Mouse (Mus musculus) heart, postnatal 10 days (tissue): ENCODE measurements around the gene Oprm1. TPM values are rescaled to one million over a fixed set of nuclear protein-coding genes. Genes with fewer than 3 reads are reported as not detected.

Experiments used
- DNase-seq, 2 experiments: peaks; one replicate each; pipeline ENCODE4 v3.0.0; 2021
- intact Hi-C: fragments of 180-260 bp; cut with DNase I; formaldehyde crosslinking; loops from one replicate; pipeline ENCODE4 v1.15.1; 2025
- total RNA-seq, 2 experiments: library from RNA; stranded (reverse); gene quantifications; 2 replicates each; pipeline ENCODE4 v1.2.3; 2021

Gene Oprm1
- total RNA-seq, 2 experiments from 2014 or later: not detected

DNA sequence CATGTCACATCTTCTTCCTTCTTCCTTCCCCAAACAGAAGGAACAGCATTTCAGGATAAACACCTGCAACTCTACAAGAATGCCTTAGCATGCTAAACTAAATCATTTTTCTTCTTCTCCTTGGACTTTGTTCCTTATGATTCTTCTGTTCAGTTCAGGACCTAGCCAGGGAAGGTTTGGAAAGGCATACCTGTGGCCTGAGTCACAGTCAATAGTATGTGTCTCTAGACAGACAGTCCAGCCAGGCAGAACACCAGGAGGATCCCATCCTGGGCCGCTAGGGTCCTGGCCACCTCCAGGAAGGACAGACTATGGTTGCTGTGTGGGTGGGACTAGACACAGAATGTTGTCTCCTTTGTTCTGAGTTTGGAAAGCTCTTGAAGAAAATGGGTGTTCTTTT, 266.7 kb downstream of the Oprm1 start:
- no peak for DNase-seq
- intact Hi-C loops: no loop called here

DNA sequence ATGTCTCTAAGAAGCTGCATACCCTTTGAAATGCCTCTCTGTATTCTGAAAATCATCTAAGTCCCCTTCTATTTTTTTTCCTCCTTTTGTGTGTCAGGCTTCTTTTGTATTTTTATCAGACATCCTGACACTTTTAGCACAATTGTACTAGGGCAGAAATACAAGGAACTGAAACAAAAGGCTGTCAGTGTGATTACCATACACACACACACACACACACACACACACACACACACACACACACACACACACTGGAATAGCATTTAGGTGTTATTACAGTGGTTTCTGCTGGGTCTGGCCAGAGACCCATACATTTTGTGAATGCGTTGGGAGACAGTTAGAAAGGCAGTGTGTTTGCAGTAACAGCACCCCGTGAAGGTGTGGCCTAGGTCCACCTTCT, 275.2 kb downstream of the Oprm1 start:
- intact Hi-C loops: no loop called here
- no peak for DNase-seq

DNA sequence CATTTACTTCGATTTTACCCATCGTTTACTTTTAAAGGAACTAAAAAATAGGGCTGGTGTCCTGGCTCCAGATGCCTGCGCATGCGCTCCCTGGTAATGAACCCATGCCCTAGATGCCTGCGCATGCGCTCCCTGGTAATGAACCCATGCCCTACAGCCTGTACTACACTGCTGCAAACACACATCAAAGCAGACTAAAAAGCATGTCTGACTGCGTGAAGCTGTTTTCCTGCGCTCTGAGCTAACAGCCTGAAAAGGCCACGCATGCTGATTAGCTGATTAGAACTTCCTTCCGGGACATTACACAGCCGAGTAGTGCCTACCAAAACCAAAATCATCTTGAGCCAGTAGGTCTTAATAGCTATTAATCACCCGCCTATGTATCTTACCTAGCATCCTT, 277.2 kb downstream of the Oprm1 start:
- intact Hi-C loops: no loop called here
- no peak for DNase-seq

DNA sequence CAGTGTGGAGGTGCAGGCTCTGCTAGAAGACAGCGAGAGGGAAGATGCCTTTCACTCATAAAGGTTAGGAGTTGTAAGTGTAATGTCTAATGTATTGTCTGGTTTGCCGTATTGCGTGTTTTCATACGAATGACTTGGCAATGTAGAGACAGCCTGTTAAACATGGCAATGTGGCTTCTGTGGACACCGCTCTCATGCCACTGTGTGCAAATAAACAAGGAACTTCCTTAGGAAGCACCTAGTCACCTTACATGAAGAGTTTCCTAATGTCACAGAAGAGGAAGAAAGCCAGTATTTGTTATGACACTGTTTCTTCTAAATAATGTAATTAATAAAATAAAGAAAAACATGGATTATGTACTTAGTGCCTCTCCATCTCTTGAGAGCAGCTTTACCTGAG, 278.9 kb downstream of the Oprm1 start:
- DNase-seq: no peak
- intact Hi-C loops: no loop called here

DNA sequence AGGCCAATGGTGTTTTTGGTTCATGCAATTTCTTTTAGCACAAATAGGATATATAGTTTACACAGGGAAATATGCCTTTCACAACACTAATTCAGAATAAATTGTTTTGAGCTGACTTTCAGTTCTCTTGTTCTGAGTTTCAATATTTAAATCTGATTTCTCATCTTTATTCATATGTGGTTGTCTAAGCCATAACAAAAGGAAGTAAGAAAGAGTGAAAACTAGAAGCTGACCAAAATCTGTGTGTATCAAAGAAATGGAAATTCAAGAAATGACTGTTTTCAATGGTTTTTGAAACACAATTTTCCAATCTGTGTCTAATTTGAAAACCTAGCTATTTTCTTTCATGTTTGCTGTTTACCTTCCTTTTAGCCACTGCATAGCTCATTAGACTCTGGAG, 282.7 kb downstream of the Oprm1 start:
- no peak for DNase-seq
- intact Hi-C loops: no loop called here

DNA sequence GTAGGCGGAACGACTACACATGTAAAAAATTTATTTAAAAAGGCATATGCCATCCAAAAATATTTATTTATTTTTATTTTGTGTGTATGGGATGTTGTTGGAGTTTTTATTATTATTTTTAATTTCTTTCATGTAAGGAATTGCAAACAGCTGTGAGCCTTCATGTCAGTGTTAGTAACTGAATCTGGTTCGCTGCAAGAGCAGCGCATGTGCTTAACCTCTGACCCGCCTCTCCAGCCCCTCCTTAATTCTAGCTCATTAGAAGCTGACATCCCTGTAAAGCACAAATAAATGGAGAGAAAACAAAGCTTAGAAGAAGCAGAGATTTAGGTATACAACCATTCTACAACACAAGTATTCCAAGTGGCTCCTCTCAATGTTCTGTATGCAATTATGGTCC, 285.6 kb downstream of the Oprm1 start:
- intact Hi-C loops: no loop called here
- no peak for DNase-seq

DNA sequence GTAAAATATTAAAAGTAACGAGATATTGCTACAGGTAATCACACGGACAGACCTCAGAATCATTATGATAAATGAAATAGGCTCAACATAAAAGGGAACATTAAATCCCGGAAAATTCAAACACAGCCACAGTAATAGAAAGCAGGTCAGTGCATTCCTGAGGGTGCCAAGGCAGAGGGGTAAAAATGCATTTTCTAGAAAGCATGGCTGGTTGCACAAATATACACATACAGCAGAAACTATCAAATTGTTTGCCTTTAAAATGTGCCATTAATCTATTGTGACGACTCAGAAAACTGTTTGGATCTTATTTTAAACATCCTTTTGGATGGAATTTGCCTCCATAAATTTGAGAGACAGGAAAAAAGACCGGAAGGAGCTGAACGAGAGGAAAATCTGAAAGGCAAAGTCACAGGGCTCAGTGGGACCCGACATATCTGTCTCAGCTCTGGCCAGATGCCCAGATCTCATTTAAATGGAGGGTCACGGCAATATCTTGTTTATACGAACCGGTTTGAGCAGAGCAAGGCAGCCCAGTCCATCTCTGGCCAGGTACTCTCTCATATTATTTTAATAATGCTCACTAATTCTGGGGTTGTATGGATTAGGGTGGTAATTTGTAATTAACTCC, 289.1 kb downstream of the Oprm1 start:
- peak; percentile 9 to 23 for DNase-seq
- intact Hi-C loops: no loop called here

DNA sequence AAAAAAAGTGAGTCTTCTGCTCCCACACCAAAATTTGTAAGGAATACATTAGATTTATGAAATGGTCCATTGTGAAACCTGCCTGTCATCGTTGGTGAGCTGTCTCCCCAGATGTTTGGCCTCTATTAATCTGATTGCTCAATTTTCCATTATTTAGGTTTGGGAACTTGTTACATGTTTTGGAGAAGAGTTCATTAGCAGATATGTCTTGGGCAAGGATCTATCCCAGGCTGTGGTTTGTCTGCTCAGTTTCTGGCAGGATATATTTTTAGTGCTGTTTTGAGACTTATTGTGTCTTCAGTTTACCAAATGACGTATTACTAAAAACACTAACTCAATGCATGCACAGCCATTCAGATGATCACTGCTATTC, 289.6 kb downstream of the Oprm1 start:
- no peak for DNase-seq
- intact Hi-C loops: no loop called here

DNA sequence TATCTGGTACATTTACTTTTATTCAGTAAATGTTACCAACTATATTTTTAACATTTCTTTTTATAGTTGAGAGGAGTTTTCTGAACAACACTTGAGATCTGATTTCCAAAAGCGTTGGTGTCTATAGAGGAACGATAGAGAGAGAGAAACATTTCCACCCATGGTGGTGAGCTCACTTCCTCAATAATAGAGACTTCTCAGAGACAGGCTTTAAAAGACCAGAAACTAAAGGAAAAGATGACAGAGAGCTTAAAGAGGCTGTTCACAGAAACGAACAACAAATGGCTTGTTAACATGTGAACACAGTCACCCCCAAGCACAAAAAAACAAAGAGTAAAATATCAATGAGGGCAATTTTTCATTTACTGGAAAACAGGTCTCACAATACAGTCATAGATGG, 291.6 kb downstream of the Oprm1 start:
- intact Hi-C loops: no loop called here
- no peak for DNase-seq

DNA sequence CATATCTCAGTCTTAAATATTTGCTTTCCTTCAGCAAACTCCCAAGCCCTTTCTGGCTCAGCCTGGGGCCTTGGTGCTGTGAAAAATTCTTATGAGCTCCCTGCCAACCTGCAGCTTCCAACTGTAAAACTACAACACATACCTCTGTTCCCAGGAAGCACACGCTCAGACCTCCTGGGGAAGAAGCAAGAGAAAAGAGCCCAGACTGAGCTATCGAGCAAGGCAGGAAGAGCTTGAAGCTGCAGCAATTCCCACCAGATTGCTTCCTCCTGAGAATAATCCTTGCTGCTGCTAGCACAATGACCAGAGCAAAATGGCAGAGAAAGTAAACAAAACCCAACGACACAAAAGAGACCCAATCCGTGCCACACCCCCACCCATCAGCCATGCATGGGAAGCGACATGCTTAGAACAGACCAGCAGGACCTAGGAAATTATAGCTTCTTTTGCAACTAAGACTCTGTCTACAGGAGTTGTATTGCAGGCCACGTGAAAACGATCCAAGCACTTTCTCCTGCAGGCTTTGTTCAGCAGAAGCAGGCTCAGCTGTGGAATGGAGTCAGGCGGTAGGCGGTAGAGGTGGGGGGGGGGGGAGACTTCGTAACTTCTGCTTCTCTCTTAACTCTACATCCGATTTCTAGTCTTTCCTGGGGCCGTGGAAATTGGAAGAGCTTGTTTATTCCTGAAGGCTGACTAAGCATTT, 294.2 kb downstream of the Oprm1 start, which contains the start of gene Ipcef1:
Ipcef1 (minus strand) TSS at position 164 of the 703 bp plus-strand sequence.
- intact Hi-C loops: no loop called here

DNA sequence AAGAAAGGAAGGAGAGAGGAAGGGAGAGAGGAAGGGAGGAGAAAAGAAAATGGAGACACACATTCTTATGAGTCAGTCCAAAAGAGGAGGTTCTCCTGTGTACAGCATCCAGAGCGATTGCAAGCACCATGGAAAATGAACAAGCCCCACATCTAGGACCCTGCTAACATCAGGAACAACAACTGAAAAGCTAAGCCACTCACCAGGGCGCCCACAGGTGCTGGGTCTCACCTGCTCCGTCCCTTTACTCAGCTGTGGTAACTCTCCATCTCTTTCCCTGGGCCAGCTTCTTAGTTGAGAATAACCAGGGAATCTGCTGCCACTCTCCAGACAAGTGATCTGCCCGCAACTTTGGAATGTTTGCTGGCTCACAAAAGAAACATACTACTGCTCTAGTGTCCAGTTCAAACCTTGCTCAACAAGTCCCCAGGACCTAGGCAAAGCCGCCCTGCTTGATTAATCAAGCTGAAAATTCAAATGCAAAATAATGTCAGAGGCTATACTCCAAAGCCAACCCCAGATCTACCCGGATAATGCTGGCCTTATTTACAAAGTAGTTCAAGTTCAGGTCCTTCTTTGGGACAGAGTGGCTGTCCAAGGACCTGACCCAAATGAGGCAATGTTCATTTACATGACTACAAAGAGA, 296.4 kb downstream of the Oprm1 start:
- intact Hi-C loops: no loop called here

More for the DNA sequence above, 294.2 kb downstream of the Oprm1 start, which contains the start of gene Ipcef1:
- peak in 1 of 2 experiments; percentile 6 for DNase-seq

DNA sequence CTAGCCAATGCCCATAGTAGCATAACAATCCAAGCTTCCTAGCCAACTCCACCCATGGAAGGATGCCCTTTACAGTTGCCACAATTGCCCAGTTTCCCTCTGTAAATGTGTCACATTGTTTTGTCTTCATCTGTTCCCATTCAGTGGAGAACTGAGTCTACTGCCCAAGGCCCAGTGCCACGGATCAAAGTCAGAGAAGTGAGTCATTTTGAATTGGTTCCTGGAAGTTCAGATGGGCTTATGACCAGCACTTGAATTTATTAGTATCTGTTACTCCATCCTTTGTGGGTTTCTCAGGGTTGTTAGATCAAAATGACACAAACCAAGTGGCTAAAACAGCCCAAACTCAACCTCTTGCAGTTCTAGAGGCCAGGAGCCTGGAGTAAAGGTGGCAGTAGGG, 299.2 kb downstream of the Oprm1 start:
- DNase-seq: no peak
- intact Hi-C loops: no loop called here

More for the DNA sequence above, 296.4 kb downstream of the Oprm1 start:
- DNase-seq: no peak

DNA sequence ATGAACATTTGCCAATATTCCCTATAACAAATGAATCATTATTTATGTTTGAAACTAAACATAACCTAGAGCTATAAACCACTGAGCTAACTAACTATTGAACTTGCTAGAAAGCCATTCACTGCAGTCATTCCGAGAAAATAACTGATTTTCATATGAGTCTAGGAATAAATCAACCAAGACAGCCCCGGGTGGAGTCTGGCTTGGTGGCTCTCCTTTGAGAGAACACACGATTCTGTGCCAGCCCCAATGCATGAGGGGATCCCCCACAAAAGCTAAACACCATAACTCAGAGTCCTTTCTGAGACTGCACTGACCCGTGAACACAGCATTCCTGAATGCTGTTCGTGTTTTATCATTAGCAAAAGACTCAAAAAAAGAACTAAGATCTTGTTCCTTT, 302.0 kb downstream of the Oprm1 start:
- intact Hi-C loops: no loop called here
- DNase-seq: no peak

DNA sequence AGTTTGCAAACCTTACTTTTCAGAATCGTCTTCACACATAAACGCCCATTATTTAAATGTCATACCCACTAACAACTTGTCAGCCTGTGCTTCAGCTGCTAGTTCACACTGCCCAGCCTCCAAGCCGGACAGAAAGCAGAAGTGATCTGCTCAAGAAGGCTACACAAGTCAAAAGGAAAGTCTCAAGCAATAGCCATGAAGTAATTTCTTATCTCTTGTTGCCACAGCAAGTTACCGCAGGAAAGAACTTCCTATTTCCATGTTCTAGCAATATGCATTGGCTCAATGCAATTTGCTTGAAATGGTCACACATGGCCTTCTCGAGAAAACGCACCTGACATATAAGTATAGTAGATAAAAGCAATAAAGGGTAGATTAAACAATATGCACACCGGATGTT, 304.7 kb downstream of the Oprm1 start:
- intact Hi-C loops: no loop called here
- no peak for DNase-seq

DNA sequence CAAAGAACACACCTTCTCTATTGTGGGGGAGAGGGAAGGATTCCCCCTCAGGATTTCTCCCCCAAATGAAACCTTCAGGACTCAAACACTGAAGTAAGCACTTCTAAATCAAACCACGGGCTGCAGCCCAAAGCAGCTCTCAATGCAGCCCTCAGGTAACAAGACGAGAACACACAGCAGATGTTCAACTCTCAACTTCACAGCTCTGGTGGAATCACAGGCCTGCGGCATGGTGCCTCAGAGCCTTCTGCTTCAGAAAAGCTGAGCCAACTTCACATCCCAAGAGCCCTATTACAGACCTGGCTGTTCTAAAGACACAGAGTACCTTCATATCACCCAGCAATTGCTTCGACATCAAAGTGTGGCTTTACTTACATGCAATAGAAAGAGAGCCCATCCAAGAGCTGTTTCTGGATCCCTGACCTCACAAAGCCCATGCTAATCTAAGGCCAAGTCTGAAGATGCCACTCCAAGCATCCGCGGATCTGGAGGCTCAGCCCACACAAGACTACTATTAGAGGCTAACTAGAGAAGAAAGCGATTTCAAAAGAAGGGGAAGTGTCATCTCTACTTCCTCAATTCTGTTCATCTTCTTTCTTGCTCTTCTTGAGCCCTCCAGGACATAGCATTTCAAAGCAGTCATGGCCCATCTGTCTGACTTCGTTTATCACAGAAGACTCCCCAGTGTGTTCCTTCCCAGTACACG, 305.6 kb downstream of the Oprm1 start:
- DNase-seq: no peak
- intact Hi-C loops: no loop called here

DNA sequence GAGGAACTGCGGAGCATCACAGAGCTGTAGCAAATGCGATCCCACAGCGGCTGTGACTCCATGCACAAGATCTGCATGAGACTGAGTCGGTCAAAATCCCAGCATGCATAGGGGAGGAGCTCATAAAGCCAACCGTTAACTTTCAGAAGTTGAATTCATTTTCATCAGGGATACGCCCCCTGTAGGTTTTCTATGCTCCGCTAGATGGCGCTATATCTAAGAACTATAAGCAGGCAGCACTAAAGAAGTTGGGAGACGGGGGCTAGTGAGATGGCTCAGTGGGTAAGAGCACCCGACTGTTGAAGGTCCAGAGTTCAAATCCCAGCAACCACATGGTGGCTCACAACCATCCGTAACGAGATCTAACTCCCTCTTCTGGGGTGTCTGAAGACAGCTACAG, 310.3 kb downstream of the Oprm1 start:
- intact Hi-C loops: no loop called here
- DNase-seq: peak; percentile 12 to 30

DNA sequence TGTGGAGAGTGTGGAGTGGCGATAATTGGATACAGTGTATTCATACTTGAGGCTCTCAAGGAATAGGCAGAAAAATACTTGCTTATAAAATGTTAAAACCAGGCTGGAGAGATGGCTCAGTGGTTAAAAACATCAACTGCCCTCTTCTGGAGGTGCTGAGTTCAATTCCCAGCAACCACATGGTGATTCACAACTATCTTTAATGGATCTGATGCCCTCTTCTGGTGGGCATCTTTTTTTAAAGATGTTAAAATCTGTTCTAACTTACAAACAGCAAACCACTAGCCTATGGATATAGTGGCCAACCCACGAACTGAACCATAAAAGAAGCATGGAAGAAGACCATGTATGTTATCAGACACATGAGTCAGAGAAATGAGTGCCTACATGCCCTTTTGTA, 310.8 kb downstream of the Oprm1 start:
- DNase-seq: no peak
- intact Hi-C loops: no loop called here

DNA sequence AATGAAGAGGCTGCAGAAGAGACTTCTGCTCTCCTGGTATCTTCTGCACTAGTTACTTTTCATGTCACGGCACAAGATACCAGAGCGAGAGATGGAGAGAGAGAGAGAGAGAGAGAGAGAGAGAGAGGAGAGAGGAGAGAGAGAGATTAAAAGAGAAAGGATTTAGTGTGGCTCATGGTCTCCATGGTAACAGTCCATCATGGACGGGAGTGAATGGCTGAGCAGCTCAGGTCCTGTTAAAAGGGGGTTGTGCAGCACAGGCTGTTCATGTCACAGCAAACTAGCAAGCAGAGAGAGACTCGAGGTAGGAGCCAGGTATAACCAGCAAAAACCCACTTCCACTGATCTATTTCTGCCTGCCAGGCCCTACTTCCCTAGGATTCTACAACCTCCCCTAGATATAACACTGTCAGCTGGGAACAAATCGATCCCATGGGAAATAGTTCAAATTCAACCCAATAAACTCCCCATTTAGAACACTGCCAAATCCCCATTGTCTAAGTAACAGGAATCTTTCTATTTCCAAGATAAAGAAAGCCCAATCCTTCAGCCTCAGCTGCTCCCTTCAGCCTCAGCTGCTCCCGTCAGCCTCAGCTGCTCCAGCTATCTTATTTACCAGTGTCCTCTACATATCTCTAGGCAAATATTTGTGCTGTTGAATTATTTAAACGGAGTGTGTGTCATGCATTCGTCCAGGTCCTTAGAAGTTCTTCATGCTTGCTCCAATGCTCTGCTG, 312.0 kb downstream of the Oprm1 start:
- intact Hi-C loops: no loop called here
- DNase-seq: no peak

DNA sequence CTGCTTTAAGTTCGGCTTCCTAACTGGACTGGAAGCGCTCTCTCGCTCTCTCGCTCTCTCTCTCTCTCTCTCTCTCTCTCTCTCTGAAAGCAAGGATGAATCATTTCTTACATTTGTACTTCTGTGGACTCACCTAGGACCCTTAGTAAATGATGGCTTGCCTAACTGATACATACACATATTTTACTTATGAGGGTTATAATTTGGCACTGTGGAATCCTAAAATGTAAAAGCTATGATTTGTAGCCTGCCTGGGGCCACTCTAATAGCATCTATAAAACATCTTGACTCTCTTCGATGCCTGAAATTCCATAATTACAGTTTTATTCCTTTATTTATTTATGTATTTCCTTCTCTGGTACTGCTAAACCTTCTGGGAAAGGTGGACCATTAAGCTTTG, 312.6 kb downstream of the Oprm1 start:
- intact Hi-C loops: no loop called here

DNA sequence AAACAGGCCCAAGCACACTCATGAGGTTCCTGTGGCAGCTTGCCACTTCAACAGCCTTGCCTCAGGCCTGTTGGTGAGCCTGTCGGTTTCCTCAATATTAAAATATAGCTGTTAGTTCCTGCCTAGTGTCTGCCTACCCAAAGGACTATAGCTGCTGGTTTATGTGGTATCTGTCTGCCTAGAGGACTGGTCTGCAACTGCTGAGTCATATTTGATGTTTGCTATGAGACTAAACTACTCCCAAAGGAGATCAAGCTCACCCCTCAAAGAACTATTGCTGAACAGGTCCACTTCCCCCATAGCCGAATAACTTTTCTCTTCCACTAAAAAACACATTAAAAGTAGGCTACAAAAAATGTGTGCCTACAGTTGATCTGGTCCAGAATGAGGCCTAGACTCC, 315.9 kb downstream of the Oprm1 start:
- no peak for DNase-seq
- intact Hi-C loops: no loop called here

More for the DNA sequence above, 312.6 kb downstream of the Oprm1 start:
- DNase-seq: no peak

DNA sequence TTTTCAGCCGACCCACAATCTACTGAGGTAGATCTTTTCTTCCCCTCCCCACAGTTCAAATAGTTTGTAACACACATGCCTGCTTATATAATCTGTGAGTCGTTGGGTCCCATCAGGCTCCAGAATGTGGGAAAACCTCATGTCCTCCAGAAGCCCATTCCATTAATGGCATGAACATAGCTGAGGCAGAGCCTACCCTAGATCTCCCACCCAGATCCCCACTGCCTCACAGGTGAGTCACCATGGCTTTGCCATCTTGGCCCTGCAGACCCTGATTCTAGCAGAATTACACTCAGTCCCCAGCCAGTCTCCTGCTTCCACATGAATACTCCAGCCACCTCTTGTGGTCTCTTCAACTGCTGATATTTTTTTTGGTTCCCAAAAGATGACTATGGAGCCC, 317.4 kb downstream of the Oprm1 start:
- no peak for DNase-seq
- intact Hi-C loops: loop anchor here (2.0 to 5.0 kb wide), 3 partner anchors 191 to 1228 kb away; no protein-coding TSS in a partner anchor
